Mouse (Mus musculus): ENCODE data around the gene Commd8.
"Not testable (repeated sequence)": the region's sequence is repeated elsewhere in the genome, so short reads cannot be mapped to it uniquely, and the experiment has no call there.

Commd8 gene

DNA sequence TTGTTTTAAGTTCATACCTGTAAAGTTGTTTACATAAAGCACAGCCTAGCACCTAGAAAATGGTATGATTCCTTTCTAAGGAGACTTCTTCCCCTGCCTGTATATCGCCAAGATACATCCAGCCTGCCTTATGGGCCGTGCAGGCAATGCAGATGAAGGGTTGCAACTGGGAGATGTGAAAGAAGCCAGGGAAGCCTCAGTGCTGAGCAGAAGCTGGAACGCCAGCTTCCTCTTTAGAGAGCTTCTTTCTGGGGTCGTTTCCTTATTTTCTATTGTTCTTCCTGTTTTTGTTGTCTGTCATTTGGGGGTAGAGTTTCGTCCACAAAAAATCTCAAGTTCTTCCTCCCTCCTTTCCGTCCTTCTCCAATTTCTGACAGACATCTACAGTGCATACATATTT, 2.1 kb upstream of the Commd8 start:
- no peak for DNase-seq (ENCODE audit: extremely low read depth, low read depth, low spot score)

DNA sequence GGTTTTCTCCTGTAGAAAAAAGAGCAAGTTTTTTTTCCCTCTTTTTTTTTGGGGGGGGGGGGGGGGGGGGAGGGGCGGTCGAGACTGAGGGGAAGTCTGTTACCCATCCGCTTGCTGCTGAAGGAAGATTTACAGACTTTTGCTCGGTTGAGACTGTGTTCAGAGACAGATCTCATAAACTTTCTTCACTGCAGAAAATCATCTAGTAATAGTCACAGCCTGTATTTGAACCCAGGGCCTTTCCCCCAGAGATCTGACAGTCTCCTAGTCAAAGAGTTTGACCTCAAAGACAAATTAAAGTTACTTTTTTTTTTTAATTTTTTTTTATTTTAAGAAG, 264 bp upstream of the Commd8 start:
- no peak for DNase-seq (ENCODE audit: extremely low read depth, low read depth, low spot score)

- no peak for DNase-seq (ENCODE audit: extremely low read depth, low read depth, low spot score)
These were observed 3.6 kb downstream of the Commd8 start for GRCm38 (mm10) chr5:72164386-72164785.

- DNase-seq (ENCODE audit: extremely low read depth, low read depth, low spot score), result no peak
These were observed 5.1 kb downstream of the Commd8 start for GRCm38 (mm10) chr5:72162855-72163254.

GRCm38 (mm10) chr5:72160781-72161485, 7.1 kb downstream of the Commd8 start:
- no peak for DNase-seq (ENCODE audit: extremely low read depth, low read depth, low spot score)

- no peak for DNase-seq (ENCODE audit: extremely low read depth, low read depth, low spot score)
These were observed 8.5 kb downstream of the Commd8 start for GRCm38 (mm10) chr5:72159537-72159936.

GRCm38 (mm10) chr5:72158667-72159066, 9.3 kb downstream of the Commd8 start:
- no peak for DNase-seq (ENCODE audit: extremely low read depth, low read depth, low spot score)

- DNase-seq (ENCODE audit: extremely low read depth, low read depth, low spot score), result no peak
These were observed 11.4 kb downstream of the Commd8 start for GRCm38 (mm10) chr5:72156598-72156997.

DNA sequence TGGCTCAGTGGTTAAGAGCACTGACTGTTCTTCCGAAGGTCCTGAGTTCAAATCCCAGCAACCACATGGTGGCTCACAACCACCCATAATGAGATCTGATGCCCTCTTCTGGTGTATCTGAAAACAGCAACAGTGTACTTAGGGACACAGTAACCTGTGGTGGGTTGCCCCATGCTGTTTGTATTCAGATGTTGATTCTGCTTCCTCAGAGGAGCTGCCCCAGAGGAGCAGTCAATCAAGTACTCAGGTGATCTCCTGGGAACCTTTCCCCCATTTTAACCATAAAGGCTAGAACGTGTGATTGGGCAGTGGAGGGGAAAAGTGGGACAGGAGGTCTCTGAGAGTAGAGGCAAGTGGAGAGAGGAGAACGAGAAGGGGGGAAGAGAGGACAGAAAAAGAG, 12.3 kb downstream of the Commd8 start:
- not testable (repeated sequence) for DNase-seq (ENCODE audit: extremely low read depth, low read depth, low spot score)

GRCm38 (mm10) chr5:72150870-72151269, 17.1 kb downstream of the Commd8 start:
- no peak for DNase-seq (ENCODE audit: extremely low read depth, low read depth, low spot score)

- DNase-seq (ENCODE audit: extremely low read depth, low read depth, low spot score), result no peak
These were observed 19.3 kb downstream of the Commd8 start for GRCm38 (mm10) chr5:72148679-72149078.

DNA sequence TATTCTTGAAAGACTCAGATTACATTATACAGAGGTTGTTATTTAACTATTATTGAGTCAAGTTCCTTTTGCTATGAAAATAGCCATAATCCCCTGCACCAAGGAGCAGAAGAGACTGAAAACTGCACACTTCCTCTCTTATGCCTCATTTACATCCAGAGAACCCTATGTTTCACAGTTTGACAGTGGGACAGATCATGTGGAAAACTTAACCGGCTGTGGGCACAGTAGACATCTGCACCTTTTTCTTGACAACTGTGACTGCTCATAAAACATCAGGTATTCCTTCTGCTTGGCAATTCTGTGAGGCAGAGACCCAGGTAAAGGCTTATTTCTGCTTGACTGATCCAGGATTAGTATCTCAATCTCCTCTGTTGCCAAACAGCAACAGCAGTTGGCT, 28.4 kb downstream of the Commd8 start:
- no peak for DNase-seq (ENCODE audit: extremely low read depth, low read depth, low spot score)

DNA sequence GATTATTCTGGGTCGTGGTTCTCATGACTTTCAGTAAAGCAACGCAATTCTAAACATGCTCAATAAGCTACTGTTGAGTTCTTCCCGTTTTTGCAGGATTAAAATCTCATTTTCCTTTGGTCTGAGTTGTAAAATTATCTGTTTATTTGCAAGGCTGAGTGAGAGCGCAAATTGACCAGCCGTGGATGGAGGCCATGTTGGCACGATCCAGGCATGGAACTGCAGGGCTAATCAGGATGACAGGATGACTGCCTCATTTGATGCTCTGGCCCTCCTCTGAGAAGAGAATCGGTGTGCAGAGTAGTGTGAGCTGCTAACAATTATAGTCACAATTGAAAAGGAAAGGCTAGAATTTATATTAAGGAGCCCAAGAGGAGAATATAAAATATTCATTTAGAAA, 29.7 kb downstream of the Commd8 start:
- DNase-seq (ENCODE audit: extremely low read depth, low read depth, low spot score), result no peak

- no peak for DNase-seq (ENCODE audit: extremely low read depth, low read depth, low spot score)
These were observed 34.1 kb downstream of the Commd8 start for GRCm38 (mm10) chr5:72133906-72134305.

DNA sequence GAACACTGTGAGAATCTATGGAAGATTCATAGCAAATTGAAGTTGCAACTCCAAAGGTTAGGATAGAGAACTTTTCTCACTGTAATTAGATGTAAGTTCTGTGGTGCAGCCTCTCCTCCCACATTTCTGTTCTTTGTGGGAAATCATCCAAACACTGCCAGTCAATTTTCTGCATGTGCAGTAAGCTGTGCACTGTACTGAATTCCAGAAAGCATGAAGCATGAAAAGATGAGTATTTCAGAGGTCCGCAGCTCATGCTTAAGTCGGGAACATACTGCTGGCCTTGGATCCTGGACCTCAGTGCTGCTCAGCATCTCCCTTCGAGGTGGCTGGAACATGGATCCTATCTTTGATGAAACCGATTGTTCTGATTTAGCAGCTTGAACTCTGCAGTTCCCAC, 41.3 kb downstream of the Commd8 start:
- DNase-seq (ENCODE audit: extremely low read depth, low read depth, low spot score), result no peak

DNA sequence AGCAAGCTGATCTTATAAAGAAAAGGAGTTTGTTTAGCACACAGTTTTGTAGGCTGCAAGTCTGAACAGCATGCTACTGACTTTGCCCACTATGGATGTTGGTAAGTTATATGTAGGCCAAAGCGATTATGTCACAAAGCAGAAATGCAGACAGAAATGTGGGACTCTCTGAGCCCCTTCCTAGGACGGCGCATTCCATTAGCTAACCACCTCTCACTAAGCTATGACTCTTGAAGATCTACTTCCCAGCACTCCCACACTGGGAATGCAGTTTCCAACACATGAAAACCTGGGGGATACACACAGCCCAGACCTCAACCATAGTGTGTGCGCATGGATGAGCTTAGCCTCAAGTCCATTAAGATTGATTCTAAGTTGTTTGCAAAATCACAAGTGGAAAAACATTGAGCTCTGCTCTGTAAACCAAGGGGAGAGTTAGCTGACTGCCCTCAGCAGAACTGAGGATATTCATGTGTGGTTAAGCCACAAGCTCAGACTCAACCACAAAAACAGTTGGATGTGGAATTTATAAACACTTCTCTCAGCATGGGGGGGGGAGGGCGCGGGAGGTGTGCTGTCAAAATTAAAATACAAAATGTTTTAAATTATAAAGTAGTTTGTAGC, 45.5 kb downstream of the Commd8 start:
- DNase-seq (ENCODE audit: extremely low read depth, low read depth, low spot score), result no peak
